Mouse (Mus musculus): ENCODE measurements around the gene Syce2. TPM values are rescaled to one million over a fixed set of nuclear protein-coding genes. Genes with fewer than 3 reads are reported as not detected.
"Not testable (repeated sequence)": the region's sequence is repeated elsewhere in the genome, so short reads cannot be mapped to it uniquely, and the experiment has no call there.

Syce2 gene
- polyA plus RNA-seq, 1 experiment from 2014 or later: 86.2 TPM

DNA sequence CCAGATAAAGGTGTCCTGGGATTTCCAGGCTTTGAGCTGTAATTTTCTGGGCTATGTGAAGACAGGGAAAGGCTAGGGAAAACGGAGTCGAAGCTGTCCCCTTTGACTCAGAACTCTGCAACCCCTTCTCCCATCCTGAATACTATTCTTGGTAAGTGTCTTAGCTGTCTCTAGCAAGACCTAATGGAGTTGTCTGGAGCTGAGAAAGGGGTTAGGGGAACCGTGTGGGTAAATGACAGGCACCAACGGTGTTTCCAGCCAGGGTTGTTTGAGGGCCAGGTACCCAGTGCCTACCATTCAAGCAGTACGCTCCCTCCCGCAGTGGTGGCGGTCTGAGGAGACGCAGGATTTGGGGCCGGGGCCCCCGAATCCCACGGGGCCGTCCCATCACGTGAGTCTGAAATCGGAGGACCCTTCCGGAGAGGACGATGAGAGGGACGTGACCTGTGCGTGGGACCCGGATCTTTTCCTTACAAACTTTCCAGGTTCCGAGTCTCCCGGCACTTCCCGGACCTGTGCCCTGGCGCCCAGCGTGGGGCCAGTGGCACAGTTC lies 30.5 kb downstream of the Syce2 start:
- Histone ChIP-seq H3K27me3 (ENCODE audit: control insufficient read depth, insufficient read depth, low read length) (peaks cover 2% of the 10 kb centered on the region; the same call in 1 of the 2 replicates), H3K9ac (ENCODE audit: low read length) (peak overlapping the region; percentile 78), H3K4me3 (ENCODE audit: low read depth, low read length) (peak overlapping the region; percentile 55), H3K9me3 (ENCODE audit: control insufficient read depth, low read length) (no peaks in the 10 kb centered on the region), H3K4me1 (replicated peaks; ENCODE audit: control insufficient read depth, insufficient read depth, low read length) (peaks cover 2% of the 10 kb centered on the region; the same call in 1 of the 2 replicates), H3K27ac (ENCODE audit: low read depth, low read length) (no peak overlapping the region; the same call in 1 of the 2 replicates), H3K36me3 (ENCODE audit: control insufficient read depth, insufficient read depth, low read length) (no peaks in the 10 kb centered on the region), H3K4me2 (ENCODE audit: low read depth, low read length, severe bottlenecking) (peak overlapping the region; percentile 97)
- ATAC-seq (replicated peaks; ENCODE audit: low FRiP score) (no peak; the same call in 1 of the 2 replicates), DNase-seq (ENCODE audit: low spot score) (peak; percentile 70)
- WGBS: 3% methylated on average over 24 of the region's 24 CpGs

DNA sequence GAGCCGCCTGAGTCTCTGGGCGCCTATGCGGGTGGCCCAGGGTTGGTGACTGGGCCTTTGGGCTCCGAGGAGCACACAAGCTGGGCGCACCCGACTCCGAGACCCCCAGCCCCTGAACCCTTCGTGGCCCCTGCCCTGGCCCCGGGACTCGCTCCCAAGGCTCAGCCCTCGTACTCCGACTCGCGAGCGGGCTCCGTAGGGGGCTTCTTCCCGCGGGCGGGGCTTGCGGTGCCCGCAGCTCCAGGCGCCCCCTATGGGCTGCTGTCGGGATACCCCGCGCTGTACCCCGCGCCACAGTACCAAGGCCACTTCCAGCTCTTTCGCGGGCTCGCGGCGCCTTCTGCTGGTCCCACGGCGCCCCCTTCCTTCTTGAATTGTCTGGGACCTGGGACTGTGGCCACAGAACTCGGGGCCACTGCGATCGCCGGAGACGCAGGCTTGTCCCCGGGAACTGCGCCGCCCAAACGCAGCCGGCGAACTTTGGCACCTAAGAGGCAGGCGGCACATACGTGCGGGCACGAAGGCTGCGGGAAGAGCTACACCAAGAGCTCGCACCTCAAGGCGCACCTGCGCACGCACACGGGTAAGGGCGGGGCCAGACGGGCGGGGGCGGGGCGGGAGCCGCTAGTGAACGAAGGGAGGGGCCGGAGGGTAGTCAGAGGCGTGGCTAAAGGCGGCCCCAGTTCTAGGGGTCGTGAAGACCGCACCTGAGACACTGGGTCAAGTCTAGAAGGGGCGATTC lies 31.2 kb downstream of the Syce2 start:
- peak overlapping the region; percentile 78 for H3K9ac ChIP-seq (ENCODE audit: low read length)
- H3K4me1 ChIP-seq (replicated peaks; ENCODE audit: control insufficient read depth, insufficient read depth, low read length): peaks cover 2% of the 10 kb centered on the region; the same call in 1 of the 2 replicates
- H3K27ac ChIP-seq (ENCODE audit: low read depth, low read length): peak overlapping the region; percentile 41; the same call in 1 of the 2 replicates
- peak; percentile 97 for DNase-seq (ENCODE audit: low spot score)
- WGBS: under 1% methylated on average over 68 of the region's 68 CpGs
- H3K27me3 ChIP-seq (ENCODE audit: control insufficient read depth, insufficient read depth, low read length): peaks cover 2% of the 10 kb centered on the region; the same call in 1 of the 2 replicates
- H3K9me3 ChIP-seq (ENCODE audit: control insufficient read depth, low read length): no peaks in the 10 kb centered on the region
- peak overlapping the region; percentile 97 for H3K4me2 ChIP-seq (ENCODE audit: low read depth, low read length, severe bottlenecking)
- peak overlapping the region; percentile 55 for H3K4me3 ChIP-seq (ENCODE audit: low read depth, low read length)
- no peaks in the 10 kb centered on the region for H3K36me3 ChIP-seq (ENCODE audit: control insufficient read depth, insufficient read depth, low read length)
- peak; percentile 92 for ATAC-seq (replicated peaks; ENCODE audit: low FRiP score)

GRCm38 (mm10) chr8:84904351-84904750 lies 32.4 kb downstream of the Syce2 start:
- Histone ChIP-seq H3K4me1 (replicated peaks; ENCODE audit: control insufficient read depth, insufficient read depth, low read length) (peaks cover 2% of the 10 kb centered on the region; the same call in 1 of the 2 replicates), H3K27ac (ENCODE audit: low read depth, low read length) (no peak overlapping the region), H3K9ac (ENCODE audit: low read length) (no peak overlapping the region), H3K4me3 (ENCODE audit: low read depth, low read length) (no peak overlapping the region), H3K27me3 (ENCODE audit: control insufficient read depth, insufficient read depth, low read length) (peaks cover 3% of the 10 kb centered on the region; the same call in 1 of the 2 replicates), H3K36me3 (ENCODE audit: control insufficient read depth, insufficient read depth, low read length) (no peaks in the 10 kb centered on the region), H3K4me2 (ENCODE audit: low read depth, low read length, severe bottlenecking) (0 out of 2 replicates have a peak overlapping the region, but pooled peaks have one; percentile 8), H3K9me3 (ENCODE audit: control insufficient read depth, low read length) (no peaks in the 10 kb centered on the region)
- WGBS: 88% methylated on average over 7 of the region's 7 CpGs
- no peak for DNase-seq (ENCODE audit: low spot score)
- ATAC-seq (replicated peaks; ENCODE audit: low FRiP score): no peak

DNA sequence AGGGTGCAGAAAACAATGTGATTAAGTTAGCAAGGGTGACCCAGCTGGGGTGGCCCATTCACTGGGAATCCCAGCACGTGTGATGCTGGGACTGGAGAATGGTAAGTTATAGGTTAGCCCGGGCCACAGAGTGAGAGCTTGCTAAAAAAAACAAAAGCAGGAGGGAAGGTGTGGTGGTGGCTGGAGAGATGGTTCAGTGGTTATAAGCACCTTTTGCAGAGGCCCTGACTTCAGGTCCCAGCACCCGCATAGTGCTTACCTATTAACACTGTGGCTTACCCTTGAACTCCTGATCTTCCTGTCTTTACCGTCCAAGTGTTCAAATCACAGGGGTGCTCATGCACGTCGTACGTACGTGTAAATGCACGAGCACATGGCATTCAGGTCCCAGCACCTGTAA lies 35.1 kb downstream of the Syce2 start:
- no peak overlapping the region for H3K4me2 ChIP-seq (ENCODE audit: low read depth, low read length, severe bottlenecking)
- peaks cover 2% of the 10 kb centered on the region; the same call in 1 of the 2 replicates for H3K4me1 ChIP-seq (replicated peaks; ENCODE audit: control insufficient read depth, insufficient read depth, low read length)
- no peak overlapping the region for H3K4me3 ChIP-seq (ENCODE audit: low read depth, low read length)
- DNase-seq (ENCODE audit: low spot score): no peak
- no peaks in the 10 kb centered on the region for H3K36me3 ChIP-seq (ENCODE audit: control insufficient read depth, insufficient read depth, low read length)
- H3K27me3 ChIP-seq (ENCODE audit: control insufficient read depth, insufficient read depth, low read length): peaks cover 14% of the 10 kb centered on the region
- 88% methylated on average over 9 of the region's 9 CpGs for WGBS
- no peak for ATAC-seq (replicated peaks; ENCODE audit: low FRiP score)
- H3K9ac ChIP-seq (ENCODE audit: low read length): no peak overlapping the region
- H3K27ac ChIP-seq (ENCODE audit: low read depth, low read length): no peak overlapping the region
- no peaks in the 10 kb centered on the region for H3K9me3 ChIP-seq (ENCODE audit: control insufficient read depth, low read length)

GRCm38 (mm10) chr8:84907493-84907892 lies 35.6 kb downstream of the Syce2 start:
- H3K27me3 ChIP-seq (ENCODE audit: control insufficient read depth, insufficient read depth, low read length): peaks cover 19% of the 10 kb centered on the region
- ATAC-seq (replicated peaks; ENCODE audit: low FRiP score): no peak
- no peaks in the 10 kb centered on the region for H3K9me3 ChIP-seq (ENCODE audit: control insufficient read depth, low read length)
- WGBS: 83% methylated on average over 8 of the region's 8 CpGs
- H3K9ac ChIP-seq (ENCODE audit: low read length): no peak overlapping the region
- no peak overlapping the region for H3K4me2 ChIP-seq (ENCODE audit: low read depth, low read length, severe bottlenecking)
- peaks cover 2% of the 10 kb centered on the region; the same call in 1 of the 2 replicates for H3K4me1 ChIP-seq (replicated peaks; ENCODE audit: control insufficient read depth, insufficient read depth, low read length)
- H3K27ac ChIP-seq (ENCODE audit: low read depth, low read length): no peak overlapping the region
- no peak overlapping the region for H3K4me3 ChIP-seq (ENCODE audit: low read depth, low read length)
- no peaks in the 10 kb centered on the region for H3K36me3 ChIP-seq (ENCODE audit: control insufficient read depth, insufficient read depth, low read length)
- no peak for DNase-seq (ENCODE audit: low spot score)

GRCm38 (mm10) chr8:84907979-84908378 lies 36.1 kb downstream of the Syce2 start:
- not testable (repeated sequence) for H3K9me3 ChIP-seq (ENCODE audit: control insufficient read depth, low read length); H3K4me1 ChIP-seq (replicated peaks; ENCODE audit: control insufficient read depth, insufficient read depth, low read length); H3K27ac ChIP-seq (ENCODE audit: low read depth, low read length); ATAC-seq (replicated peaks; ENCODE audit: low FRiP score); H3K36me3 ChIP-seq (ENCODE audit: control insufficient read depth, insufficient read depth, low read length); DNase-seq (ENCODE audit: low spot score)
- Histone ChIP-seq H3K9ac (ENCODE audit: low read length) (peak overlapping the region; percentile 13; the same call in 1 of the 2 replicates), H3K27me3 (ENCODE audit: control insufficient read depth, insufficient read depth, low read length) (peaks cover 24% of the 10 kb centered on the region), H3K4me3 (ENCODE audit: low read depth, low read length) (peak overlapping the region; percentile 41; the same call in 1 of the 2 replicates), H3K4me2 (ENCODE audit: low read depth, low read length, severe bottlenecking) (peak overlapping the region; percentile 77; the same call in 1 of the 2 replicates)
- 29% methylated on average over 7 of the region's 7 CpGs for WGBS

DNA sequence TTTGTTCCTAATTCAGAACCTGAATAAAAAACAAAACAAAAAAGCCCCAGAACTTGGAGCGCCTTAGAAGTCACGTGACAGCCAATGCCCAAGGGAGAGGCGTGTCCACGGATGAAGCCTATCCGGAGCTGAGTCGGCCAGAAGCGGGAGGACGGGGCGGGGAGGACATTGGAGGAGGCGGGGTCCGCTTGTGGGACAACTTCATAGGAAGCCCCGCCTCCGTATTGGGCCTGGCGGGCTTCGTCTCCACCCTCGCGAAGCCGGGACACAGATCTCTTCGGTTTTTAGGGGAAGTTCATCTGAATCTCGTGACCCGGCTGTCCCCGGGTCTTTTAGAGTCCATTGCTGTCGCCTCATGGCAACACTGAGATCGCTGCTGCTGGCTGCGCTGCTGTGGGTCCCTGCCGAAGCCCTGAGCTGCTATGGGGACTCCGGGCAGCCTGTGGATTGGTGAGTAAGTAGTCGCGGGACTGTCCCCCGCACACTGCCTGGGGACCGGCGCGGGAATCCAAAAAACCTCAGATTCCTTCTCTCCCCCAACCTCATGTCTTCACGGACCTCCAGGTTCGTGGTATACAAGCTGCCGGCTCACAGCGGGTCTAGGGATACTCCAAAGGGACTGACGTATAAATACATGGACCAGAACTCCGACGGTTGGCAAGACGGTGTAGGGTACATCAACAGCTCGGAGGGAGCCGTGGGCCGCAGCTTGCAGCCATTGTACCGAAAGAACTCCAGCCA lies 36.7 kb downstream of the Syce2 start, which contains the start of gene Dnase2a:
Gene Dnase2a, plus strand, starts transcription at position 140 of the 741 bp plus-strand sequence.
- H3K9ac ChIP-seq (ENCODE audit: low read length): peak within 1 kb of the TSS; percentile 62
- DNase-seq (ENCODE audit: low spot score) (peak; percentile 96), ATAC-seq (replicated peaks; ENCODE audit: low FRiP score) (peak; percentile 88)
- H3K9me3 ChIP-seq (ENCODE audit: control insufficient read depth, low read length): no peaks in the 10 kb centered on the region
- peaks cover 27% of the 10 kb centered on the region for H3K27me3 ChIP-seq (ENCODE audit: control insufficient read depth, insufficient read depth, low read length)
- H3K4me3 ChIP-seq (ENCODE audit: low read depth, low read length): peak within 1 kb of the TSS; percentile 41
- no peak within 1 kb of the TSS for H3K27ac ChIP-seq (ENCODE audit: low read depth, low read length)
- H3K4me2 ChIP-seq (ENCODE audit: low read depth, low read length, severe bottlenecking): peak within 1 kb of the TSS; percentile 77
- WGBS: under 1% methylated on average over 45 of the region's 45 CpGs
- H3K4me1 ChIP-seq (replicated peaks; ENCODE audit: control insufficient read depth, insufficient read depth, low read length): peaks cover 7% of the 10 kb centered on the region
- H3K36me3 ChIP-seq (ENCODE audit: control insufficient read depth, insufficient read depth, low read length): no peaks in the 10 kb centered on the region

- WGBS: 51% methylated on average over 20 of the region's 20 CpGs
- peak overlapping the region; percentile 41 for H3K4me3 ChIP-seq (ENCODE audit: low read depth, low read length)
Observed at GRCm38 (mm10) chr8:84909162-84909767, 37.4 kb downstream of the Syce2 start.

More at GRCm38 (mm10) chr8:84909162-84909767, 37.4 kb downstream of the Syce2 start:
- ATAC-seq (replicated peaks; ENCODE audit: low FRiP score) (0 out of 2 replicates have a peak, but pooled peaks have one; percentile 4), DNase-seq (ENCODE audit: low spot score) (no peak)
- no peak overlapping the region for H3K27ac ChIP-seq (ENCODE audit: low read depth, low read length)
- peak overlapping the region; percentile 62 for H3K9ac ChIP-seq (ENCODE audit: low read length)
- peaks cover 7% of the 10 kb centered on the region for H3K4me1 ChIP-seq (replicated peaks; ENCODE audit: control insufficient read depth, insufficient read depth, low read length)
- peaks cover 31% of the 10 kb centered on the region for H3K27me3 ChIP-seq (ENCODE audit: control insufficient read depth, insufficient read depth, low read length)
- H3K4me2 ChIP-seq (ENCODE audit: low read depth, low read length, severe bottlenecking): peak overlapping the region; percentile 77
- no peaks in the 10 kb centered on the region for H3K36me3 ChIP-seq (ENCODE audit: control insufficient read depth, insufficient read depth, low read length)
- H3K9me3 ChIP-seq (ENCODE audit: control insufficient read depth, low read length): no peaks in the 10 kb centered on the region
